In the genomic region with DNA sequence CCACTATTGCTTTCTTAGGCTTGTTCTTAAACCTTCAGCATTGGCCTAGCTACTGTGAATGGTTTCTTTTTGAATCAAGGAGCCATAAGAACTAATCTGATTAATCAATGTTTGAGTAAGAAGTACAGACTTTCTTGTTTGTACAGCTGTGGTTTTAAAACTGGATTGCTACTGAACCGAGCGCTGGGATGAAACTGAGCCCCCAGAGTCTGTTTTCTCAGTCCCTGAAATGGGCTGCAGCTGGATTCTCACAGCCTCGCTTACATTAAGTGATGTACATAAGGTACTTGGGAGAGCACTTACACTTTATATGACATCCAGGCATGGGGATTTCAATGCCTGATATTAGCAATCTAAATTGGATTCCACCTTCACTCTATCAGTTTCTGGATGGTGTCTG, we compare ENCODE assay signal across 23 mouse cellular contexts.
DNase-seq lines count a peak whose midpoint lies in the region; ATAC-seq and TF ChIP-seq lines count a peak whose summit lies in the region.
"Had no signal": no experiment of that assay in that cellular context is flagged by ENCODE, and none has a peak within 500 bp of the region (broad histone marks: within the 10 kb centered on the region; RNA-seq: fewer than 3 reads in every experiment).

No protein-coding gene starts in this region.

- TF ChIP-seq CTCF in kidney, adult 2 months (conservative IDR thresholded peaks at IDR 0.05; ENCODE audit: insufficient read depth, insufficient read length, low read depth, low read length) = no peak
- no peak for TF ChIP-seq CTCF in heart, adult 2 months (IDR thresholded peaks at IDR 0.05)

- no peaks in the 10 kb centered on the region for H3K4me1 ChIP-seq in kidney, embryonic 14.5 days (ENCODE audit: control insufficient read depth, insufficient read depth, low read length)
- H3K4me1 ChIP-seq in kidney, adult 2 months (ENCODE audit: control insufficient read depth, insufficient read depth, low read length) = no peaks in the 10 kb centered on the region
- H3K4me1 ChIP-seq in neural tube, embryonic 11.5 days (ENCODE audit: control insufficient read depth, insufficient read depth, low read length) = no peaks in the 10 kb centered on the region
- no peaks in the 10 kb centered on the region for H3K4me1 ChIP-seq in neural tube, embryonic 15.5 days
- H3K4me1 ChIP-seq in embryonic facial prominence, embryonic 14.5 days (ENCODE audit: control insufficient read depth, insufficient read depth, low read length) = no peaks in the 10 kb centered on the region
- H3K4me1 ChIP-seq in heart, adult 2 months (ENCODE audit: control insufficient read depth, insufficient read depth, low read length) = no peaks in the 10 kb centered on the region
- H3K4me1 ChIP-seq: embryonic facial prominence, embryonic 15.5 days; forebrain, embryonic 10.5 days; heart, embryonic 15.5 days; hindbrain, embryonic 13.5 days had no signal

- H3K9ac ChIP-seq in kidney, embryonic 14.5 days (ENCODE audit: low read depth, low read length) = no peak overlapping the region
- H3K9ac ChIP-seq in neural tube, embryonic 11.5 days (ENCODE audit: low read length) = no peak overlapping the region
- H3K9ac ChIP-seq in neural tube, embryonic 15.5 days (replicated peaks) = no peak overlapping the region
- no peak overlapping the region for H3K9ac ChIP-seq in embryonic facial prominence, embryonic 14.5 days (ENCODE audit: low read depth, low read length)
- H3K9ac ChIP-seq in heart, adult 2 months (ENCODE audit: low read depth, low read length) = no peak overlapping the region
- H3K9ac ChIP-seq: embryonic facial prominence, embryonic 15.5 days; heart, embryonic 15.5 days; hindbrain, embryonic 13.5 days had no signal

- no peak for TF ChIP-seq POLR2A in kidney, adult 2 months (IDR thresholded peaks at IDR 0.05; ENCODE audit: low read depth, low read length)
- TF ChIP-seq POLR2A in heart, adult 2 months (IDR thresholded peaks at IDR 0.05; ENCODE audit: insufficient read depth, low read depth, low read length) = no peak

- no peak overlapping the region for H3K4me3 ChIP-seq in kidney, embryonic 14.5 days (ENCODE audit: low read length)
- no peak overlapping the region for H3K4me3 ChIP-seq in kidney, adult 2 months (ENCODE audit: insufficient read depth, low read depth, low read length)
- no peak overlapping the region for H3K4me3 ChIP-seq in neural tube, embryonic 11.5 days (ENCODE audit: low read depth, low read length)
- no peak overlapping the region for H3K4me3 ChIP-seq in neural tube, embryonic 15.5 days (replicated peaks)
- H3K4me3 ChIP-seq in embryonic facial prominence, embryonic 14.5 days (ENCODE audit: low read depth, low read length) = no peak overlapping the region
- no peak overlapping the region for H3K4me3 ChIP-seq in heart, adult 2 months
- H3K4me3 ChIP-seq: embryonic facial prominence, embryonic 15.5 days; erythroblast, embryonic 14.5 days; forebrain, embryonic 10.5 days; heart, embryonic 15.5 days; hindbrain, embryonic 13.5 days had no signal

- intact Hi-C loops in heart, adult 2 months (cut with DNase I) = no loop called here

- H3K27ac ChIP-seq in kidney, embryonic 14.5 days (ENCODE audit: low read depth, low read length) = no peak overlapping the region
- no peak overlapping the region for H3K27ac ChIP-seq in kidney, adult 2 months (ENCODE audit: insufficient read depth, low read depth, low read length)
- no peak overlapping the region for H3K27ac ChIP-seq in neural tube, embryonic 11.5 days (ENCODE audit: low read depth, low read length)
- no peak overlapping the region for H3K27ac ChIP-seq in neural tube, embryonic 15.5 days (replicated peaks)
- no peak overlapping the region for H3K27ac ChIP-seq in embryonic facial prominence, embryonic 14.5 days (replicated peaks; ENCODE audit: low read depth, low read length)
- no peak overlapping the region for H3K27ac ChIP-seq in heart, adult 2 months
- H3K27ac ChIP-seq: embryonic facial prominence, embryonic 15.5 days; forebrain, embryonic 10.5 days; heart, embryonic 15.5 days; hindbrain, embryonic 13.5 days had no signal

- H3K9me3 ChIP-seq in kidney, embryonic 14.5 days (ENCODE audit: control insufficient read depth, low read length) = no peaks in the 10 kb centered on the region
- H3K9me3 ChIP-seq in neural tube, embryonic 11.5 days (ENCODE audit: control insufficient read depth, low read length) = no peaks in the 10 kb centered on the region
- H3K9me3 ChIP-seq in neural tube, embryonic 15.5 days (replicated peaks) = 0 out of 2 replicates have a peak, but pooled peaks cover 2% of the 10 kb centered on the region
- H3K9me3 ChIP-seq in embryonic facial prominence, embryonic 14.5 days (ENCODE audit: control insufficient read depth, low read length) = no peaks in the 10 kb centered on the region
- H3K9me3 ChIP-seq: embryonic facial prominence, embryonic 15.5 days; forebrain, embryonic 10.5 days; heart, embryonic 15.5 days; hindbrain, embryonic 13.5 days had no signal

- TF ChIP-seq EP300 in heart, adult 2 months (IDR thresholded peaks at IDR 0.05; ENCODE audit: insufficient read depth, low read depth, low read length) = no peak

- H3K36me3 ChIP-seq in kidney, embryonic 14.5 days (ENCODE audit: control insufficient read depth, insufficient read depth, low read length) = no peaks in the 10 kb centered on the region
- no peaks in the 10 kb centered on the region for H3K36me3 ChIP-seq in kidney, adult 2 months (ENCODE audit: control insufficient read depth, insufficient read depth, low read length)
- no peaks in the 10 kb centered on the region for H3K36me3 ChIP-seq in neural tube, embryonic 11.5 days (ENCODE audit: control insufficient read depth, insufficient read depth, low read length)
- H3K36me3 ChIP-seq in neural tube, embryonic 15.5 days = no peaks in the 10 kb centered on the region
- H3K36me3 ChIP-seq in embryonic facial prominence, embryonic 14.5 days (ENCODE audit: control insufficient read depth, insufficient read depth, low read length) = no peaks in the 10 kb centered on the region
- no peaks in the 10 kb centered on the region for H3K36me3 ChIP-seq in heart, adult 2 months (ENCODE audit: control insufficient read depth, insufficient read depth, low read length)
- H3K36me3 ChIP-seq: embryonic facial prominence, embryonic 15.5 days; forebrain, embryonic 10.5 days; heart, embryonic 15.5 days; hindbrain, embryonic 13.5 days had no signal

- DNase-seq in kidney, adult 2 months = no peak
- DNase-seq in neural tube, embryonic 11.5 days (ENCODE audit: low spot score) = peak; percentile 20
- DNase-seq in embryonic facial prominence, embryonic 14.5 days (ENCODE audit: low spot score) = peak; percentile 54
- DNase-seq in heart, adult 2 months = no peak
- DNase-seq in frontal cortex, postnatal 14 days (ENCODE audit: low spot score in 2 of 2) = no peak
- DNase-seq: adrenal gland, postnatal 14 days; cerebellum, adult 11-12 months; cerebellum, adult 9-10 months; cerebellum, postnatal 25 days; gastrocnemius, postnatal 36 days; heart, adult 18-20 months; heart, postnatal 14 days had no signal

- WGBS in kidney, embryonic 14.5 days = 29% methylated on average over 3 of the region's 3 CpGs
- 28% methylated on average over 3 of the region's 3 CpGs for WGBS in kidney, adult 2 months
- WGBS in neural tube, embryonic 11.5 days = 63% methylated on average over 3 of the region's 3 CpGs
- whole genome bisulfite sequencing in neural tube, embryonic 15.5 days = 74% methylated on average over 3 of the region's 3 CpGs
- WGBS in embryonic facial prominence, embryonic 14.5 days = 38% methylated on average over 3 of the region's 3 CpGs
- WGBS in heart, adult 2 months = 69% methylated on average over 3 of the region's 3 CpGs

- H3K4me2 ChIP-seq in kidney, embryonic 14.5 days (replicated peaks; ENCODE audit: low read depth, low read length) = no peak overlapping the region
- H3K4me2 ChIP-seq in neural tube, embryonic 11.5 days (ENCODE audit: low read depth) = no peak overlapping the region
- H3K4me2 ChIP-seq in neural tube, embryonic 15.5 days = no peak overlapping the region
- H3K4me2 ChIP-seq in embryonic facial prominence, embryonic 14.5 days (ENCODE audit: low read depth, low read length) = no peak overlapping the region
- H3K4me2 ChIP-seq: embryonic facial prominence, embryonic 15.5 days; heart, embryonic 11.5 days; heart, embryonic 15.5 days; hindbrain, embryonic 13.5 days had no signal

- no peaks in the 10 kb centered on the region for H3K79me2 ChIP-seq in heart, adult 2 months (replicated peaks; ENCODE audit: control insufficient read depth, insufficient read depth, low read length)

- ATAC-seq in kidney, embryonic 14.5 days (ENCODE audit: low FRiP score, low TSS enrichment) = peak; percentile 80; the same call in 1 of the 2 replicates
- no peak for ATAC-seq in neural tube, embryonic 11.5 days (ENCODE audit: insufficient read depth, low FRiP score, low TSS enrichment)
- ATAC-seq in neural tube, embryonic 15.5 days (ENCODE audit: low FRiP score) = no peak
- no peak for ATAC-seq in embryonic facial prominence, embryonic 14.5 days (ENCODE audit: low read depth)
- ATAC-seq: activated CD4-positive, CD25-positive, alpha-beta regulatory T cell, adult 4 months; forebrain, embryonic 14.5 days; Patski had no signal

- H3K27me3 ChIP-seq in kidney, embryonic 14.5 days (ENCODE audit: control insufficient read depth, insufficient read depth, low read length) = no peaks in the 10 kb centered on the region
- H3K27me3 ChIP-seq in kidney, adult 2 months (replicated peaks; ENCODE audit: control insufficient read depth, insufficient read depth, low read length) = no peaks in the 10 kb centered on the region
- no peaks in the 10 kb centered on the region for H3K27me3 ChIP-seq in neural tube, embryonic 11.5 days (ENCODE audit: control insufficient read depth, insufficient read depth, low read length)
- H3K27me3 ChIP-seq in neural tube, embryonic 15.5 days (replicated peaks) = no peaks in the 10 kb centered on the region
- H3K27me3 ChIP-seq in embryonic facial prominence, embryonic 14.5 days (replicated peaks; ENCODE audit: control insufficient read depth, insufficient read depth, low read length) = no peaks in the 10 kb centered on the region
- no peaks in the 10 kb centered on the region for H3K27me3 ChIP-seq in heart, adult 2 months (ENCODE audit: control insufficient read depth, insufficient read depth, low read length)
- H3K27me3 ChIP-seq: embryonic facial prominence, embryonic 15.5 days; heart, embryonic 15.5 days; hindbrain, embryonic 13.5 days; Patski had no signal

Comparison
In these comparisons a context has a peak if more than half of its experiments do, and no peak if none do; other contexts are left out.
1. DNase-seq: peak in neural tube, embryonic 11.5 days (single experiment) and embryonic facial prominence, embryonic 14.5 days (single experiment); none in kidney, adult 2 months (single experiment), heart, adult 2 months (0 of 2) and frontal cortex, postnatal 14 days (0 of 2).